Mouse (Mus musculus) gastrocnemius, postnatal 10 days (tissue): Measurements from ENCODE around the gene Phgr1. TPM values are rescaled to one million over a fixed set of nuclear protein-coding genes. Genes with fewer than 3 reads are reported as not detected.
A peak's percentile ranks its signal among the peaks of the same experiment; 100 is the strongest.

Experiments
- DNase-seq: peaks from one replicate; pipeline ENCODE4 v3.0.0; 2021; ENCODE audit warnings: mixed read lengths
- total RNA-seq, 2 experiments: library from RNA; stranded (reverse); gene quantifications; 2 replicates each; pipeline ENCODE4 v1.2.3; 2021

The Phgr1 gene
- total RNA-seq, 2 experiments from 2014 or later, result not detected

- peak; percentile 95 for DNase-seq
These were observed 7.2 kb downstream of the Phgr1 start, which contains the start of gene Disp2 for GRCm38 (mm10) chr2:118779504-118780480. TSS of gene Disp2 (plus strand) at chr2:118779719.

DNA sequence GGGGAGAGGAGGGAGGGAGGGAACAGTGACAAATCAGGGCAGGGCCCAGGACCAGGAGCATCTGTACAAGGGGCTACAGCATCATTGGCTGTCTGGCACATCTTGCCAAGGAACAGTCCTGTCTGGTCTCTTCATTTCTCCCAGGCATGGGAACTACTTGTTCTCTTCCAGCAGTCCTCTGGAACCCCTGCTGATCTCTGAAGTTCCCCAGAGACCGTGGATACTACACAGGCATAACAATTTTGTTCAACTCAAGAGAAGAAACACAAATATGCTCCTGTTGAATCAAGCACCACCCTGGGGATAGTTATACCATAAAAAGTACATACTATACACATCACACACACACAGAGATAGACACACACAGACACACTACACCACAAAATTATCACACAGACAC, 8.5 kb downstream of the Phgr1 start:
- no peak for DNase-seq

DNA sequence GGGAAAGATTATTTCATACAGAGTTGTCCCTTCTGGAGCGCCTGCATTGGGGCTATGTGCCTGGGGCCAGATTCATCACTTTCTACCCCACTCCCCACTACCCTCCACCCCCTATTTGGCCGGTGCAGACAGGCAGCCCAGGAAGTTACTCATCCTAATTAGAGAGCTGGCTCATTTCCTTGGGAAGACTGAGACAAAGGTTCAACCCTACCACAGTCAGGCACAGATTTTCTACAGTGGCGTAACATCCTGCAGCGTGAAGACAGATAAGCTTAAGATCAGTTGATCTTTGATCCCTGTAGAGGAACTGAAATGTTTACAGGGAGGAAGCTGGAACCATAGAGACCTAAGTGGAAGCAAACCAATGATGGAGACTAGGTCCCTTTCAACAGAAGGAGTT, 9.7 kb downstream of the Phgr1 start:
- no peak for DNase-seq

GRCm38 (mm10) chr2:118783093-118783492, 10.5 kb downstream of the Phgr1 start:
- no peak for DNase-seq

DNA sequence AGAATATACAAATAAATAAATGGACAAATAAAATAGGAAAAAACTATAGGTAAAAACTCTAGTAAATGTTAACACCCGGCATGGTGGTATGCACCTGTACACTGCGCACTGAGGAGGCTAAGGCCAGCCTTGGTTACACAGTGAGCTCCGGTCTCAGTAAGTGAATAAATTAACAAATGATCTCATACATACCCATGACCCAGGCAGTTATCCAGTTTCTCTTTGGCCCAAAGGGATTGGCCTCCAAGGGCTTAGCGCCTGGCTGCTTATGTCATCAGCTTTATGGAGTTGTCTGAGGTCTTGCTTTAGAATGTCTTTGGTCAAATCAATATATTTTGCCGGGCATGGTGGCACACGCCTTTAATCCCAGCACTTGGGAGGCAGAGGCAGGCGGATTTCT, 11.1 kb downstream of the Phgr1 start:
- no peak for DNase-seq

GRCm38 (mm10) chr2:118786525-118786924, 14.0 kb downstream of the Phgr1 start:
- DNase-seq, result no peak

GRCm38 (mm10) chr2:118789501-118789900, 16.9 kb downstream of the Phgr1 start:
- peak; percentile 63 for DNase-seq

GRCm38 (mm10) chr2:118790221-118790550, 17.6 kb downstream of the Phgr1 start:
- DNase-seq, result no peak

DNA sequence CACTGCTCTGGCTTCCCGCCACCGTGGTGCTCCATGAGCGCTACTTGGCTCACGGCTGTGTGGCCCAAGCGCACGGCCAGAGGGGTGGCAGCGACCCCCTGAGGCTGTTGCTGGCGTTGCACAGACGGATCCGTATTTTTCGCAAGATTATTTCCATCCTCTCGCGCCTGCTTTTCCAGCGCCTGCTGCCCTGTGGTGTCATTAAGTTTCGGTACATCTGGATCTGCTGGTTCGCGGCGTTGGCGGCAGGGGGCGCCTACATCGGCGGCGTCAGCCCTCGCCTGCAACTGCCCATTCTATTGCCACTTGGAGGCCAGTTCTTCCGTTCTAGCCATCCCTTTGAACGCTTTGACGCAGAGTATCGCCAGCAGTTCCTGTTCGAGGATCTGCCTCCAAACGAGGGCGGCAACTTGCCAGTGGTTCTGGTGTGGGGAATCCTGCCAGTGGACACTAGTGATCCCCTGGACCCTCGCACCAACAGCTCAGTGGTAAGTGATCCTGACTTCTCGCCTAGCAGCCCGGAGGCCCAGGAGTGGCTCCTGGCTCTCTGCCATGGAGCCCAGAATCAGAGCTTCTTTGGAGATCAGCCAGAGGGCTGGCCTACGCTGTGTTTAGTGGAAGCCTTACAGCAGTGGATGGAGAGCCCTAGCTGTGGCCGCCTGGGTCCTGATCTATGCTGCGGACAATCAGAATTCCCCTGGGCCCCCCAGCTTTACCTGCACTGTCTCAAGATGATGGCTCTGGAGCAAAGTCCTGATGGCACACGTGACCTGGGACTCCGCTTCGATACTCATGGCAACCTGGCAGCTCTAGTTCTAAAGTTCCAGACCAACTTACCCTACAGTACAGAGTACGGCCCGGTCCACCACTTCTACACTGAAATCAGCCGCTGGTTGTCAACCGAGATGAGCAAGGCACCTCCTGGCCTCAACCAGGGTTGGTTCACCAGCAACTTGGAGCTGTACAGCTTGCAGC, 18.3 kb downstream of the Phgr1 start:
- DNase-seq, result peak; percentile 70

GRCm38 (mm10) chr2:118791591-118792258, 19.2 kb downstream of the Phgr1 start:
- DNase-seq, result no peak

DNA sequence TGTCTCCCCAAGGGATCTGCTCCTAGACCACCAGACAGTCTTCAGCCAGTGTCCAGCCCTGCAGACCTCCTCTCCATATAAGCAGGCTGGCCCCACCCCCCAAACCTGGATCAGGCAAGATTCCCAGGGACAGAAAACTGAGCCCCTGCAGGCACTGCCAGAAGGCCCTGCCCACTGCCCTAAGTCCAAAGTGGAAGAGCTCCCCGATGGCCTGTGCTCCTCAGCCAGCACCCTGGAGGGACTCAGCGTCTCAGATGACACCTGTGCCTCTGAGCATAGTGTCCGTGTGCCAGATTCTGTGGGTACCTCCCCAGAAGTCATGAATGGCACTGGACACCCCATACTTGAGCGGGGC, 19.7 kb downstream of the Phgr1 start:
- no peak for DNase-seq

- no peak for DNase-seq
These were observed 21.1 kb downstream of the Phgr1 start for GRCm38 (mm10) chr2:118793636-118794035.

- DNase-seq, result no peak
These were observed 30.1 kb downstream of the Phgr1 start for GRCm38 (mm10) chr2:118802542-118803118.

- DNase-seq, result no peak
These were observed 31.9 kb downstream of the Phgr1 start for GRCm38 (mm10) chr2:118804474-118804873.

GRCm38 (mm10) chr2:118805137-118805536, 32.6 kb downstream of the Phgr1 start:
- DNase-seq, result no peak

DNA sequence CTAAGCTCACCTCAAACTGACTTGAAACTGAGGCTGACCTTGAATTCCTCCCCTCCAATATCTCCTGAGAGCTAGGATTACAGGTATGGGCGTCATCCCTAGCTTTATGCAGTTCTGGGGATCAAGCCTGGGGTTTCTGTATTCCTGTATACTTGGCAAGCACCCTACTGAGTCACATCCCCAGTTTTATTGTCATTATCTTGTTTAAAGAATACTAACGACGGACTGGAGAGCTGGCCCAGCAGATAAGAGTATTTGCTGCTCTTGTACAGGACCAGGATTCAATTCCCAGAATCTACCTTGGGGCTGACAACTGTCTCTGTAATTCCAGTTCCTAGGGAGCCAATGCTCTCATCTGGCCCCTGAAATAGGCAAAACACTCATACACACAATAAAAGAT, 33.2 kb downstream of the Phgr1 start:
- no peak for DNase-seq

GRCm38 (mm10) chr2:118806860-118807259, 34.3 kb downstream of the Phgr1 start:
- peak; percentile 47 for DNase-seq

GRCm38 (mm10) chr2:118810861-118811260, 38.3 kb downstream of the Phgr1 start:
- no peak for DNase-seq

GRCm38 (mm10) chr2:118812724-118813123, 40.2 kb downstream of the Phgr1 start:
- no peak for DNase-seq

DNA sequence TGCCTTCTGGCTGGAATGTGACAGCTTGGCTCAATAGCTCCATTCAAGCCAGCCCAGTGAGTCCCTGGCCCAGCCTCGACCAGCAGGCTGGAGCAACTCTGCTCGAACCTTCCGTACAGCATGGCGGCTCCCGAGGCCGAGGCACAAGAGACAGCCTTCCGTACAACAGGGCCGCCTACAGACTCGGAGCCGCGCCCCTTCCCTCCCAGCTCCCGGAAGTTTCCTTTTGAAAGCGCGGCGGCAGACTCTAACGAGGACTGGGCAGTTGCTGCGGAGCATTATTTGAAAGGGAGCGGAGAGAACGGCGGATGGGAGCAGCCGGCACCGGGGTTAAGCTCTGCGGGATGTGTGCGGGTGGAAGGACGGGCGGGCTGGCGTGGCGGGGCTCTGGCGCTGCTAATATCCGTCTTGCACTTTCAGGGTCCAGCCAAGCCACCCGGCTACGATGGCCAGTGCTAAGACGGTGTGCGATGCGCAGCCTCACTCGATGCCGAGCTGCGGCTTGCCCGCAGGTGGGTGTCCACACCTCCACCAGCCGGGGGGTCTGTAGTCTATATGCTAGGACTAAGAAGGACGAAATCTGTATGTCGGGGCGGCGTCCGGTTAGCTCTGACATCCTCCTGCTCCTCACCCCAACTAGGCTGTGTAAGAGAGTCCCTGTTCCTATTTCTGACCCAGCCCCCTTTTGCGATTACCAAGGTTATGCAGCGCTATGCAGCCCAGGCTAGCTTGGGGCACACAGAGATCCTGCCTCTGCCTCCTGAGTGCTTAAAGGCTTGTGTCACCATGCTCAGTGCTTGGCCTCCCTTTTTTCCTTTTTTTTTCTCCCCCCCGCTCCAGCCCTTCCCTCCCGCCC, 41.6 kb downstream of the Phgr1 start, which contains the start of gene Knstrn:
Gene Knstrn (plus strand): TSS at position 23 of the 856 bp plus-strand sequence.
- peak; percentile 81 for DNase-seq

- no peak for DNase-seq
These were observed 50.2 kb downstream of the Phgr1 start for GRCm38 (mm10) chr2:118822800-118823199.
